Mouse (Mus musculus) liver, embryonic 14.5 days (tissue): ENCODE measurements around the gene Zmiz1.

Experiments
- CTCF ChIP-seq: IDR thresholded peaks from 2 replicates; pipeline ENCODE4 v1.5.1; 2016; ENCODE audit warnings: antibody characterized with exemption, low read depth, control low read depth
- EP300 ChIP-seq: IDR thresholded peaks from 2 replicates; pipeline ENCODE4 v1.6.1; 2016; ENCODE audit warnings: antibody characterized with exemption, low read depth

GRCm38 (mm10) chr14:25512803-25513202 is 53.8 kb downstream of the Zmiz1 start:
- TF ChIP-seq CTCF (no peak), EP300 (no peak)
